Mouse (Mus musculus) embryonic facial prominence, embryonic 12.5 days (tissue): ENCODE data around the gene Epo. TPM values are rescaled to one million over a fixed set of nuclear protein-coding genes. Genes with fewer than 3 reads are reported as not detected.
A peak's percentile ranks its signal among the peaks of the same experiment; 100 is the strongest.

Source experiments
- ATAC-seq: fragments of 200-750 bp; cut with Nextera tagmentation; 2 replicates; pipeline ENCODE4 v1.8.0; 2017; ENCODE audit not compliant: insufficient number of reproducible peaks, insufficient read depth, low FRiP score, low TSS enrichment
- H3K27ac ChIP-seq: fragments of 300-500 bp; sonication (generic); 2 replicates; pipeline ENCODE4 v1.5.1; 2016; ENCODE audit warnings: mild to moderate bottlenecking
- H3K27me3 ChIP-seq: fragments of 300-500 bp; sonication (generic); 2 replicates; pipeline ENCODE4 v1.6.1; 2016; ENCODE audit warnings: mild to moderate bottlenecking, moderate library complexity
- H3K36me3 ChIP-seq: fragments of 300-500 bp; sonication (generic); 2 replicates; pipeline ENCODE4 v1.6.1; 2016; ENCODE audit warnings: mild to moderate bottlenecking
- H3K4me1 ChIP-seq: fragments of 300-500 bp; sonication (generic); 2 replicates; pipeline ENCODE4 v1.6.1; 2016
- H3K4me2 ChIP-seq: fragments of 300-500 bp; sonication (generic); replicated peaks from 2 replicates; pipeline ENCODE4 v1.6.1; 2016; ENCODE audit warnings: mild to moderate bottlenecking, moderate library complexity
- H3K4me3 ChIP-seq: fragments of 300-500 bp; sonication (generic); 2 replicates; pipeline ENCODE4 v1.5.1; 2016; ENCODE audit warnings: mild to moderate bottlenecking
- H3K9ac ChIP-seq: fragments of 300-500 bp; sonication (generic); 2 replicates; pipeline ENCODE4 v1.6.1; 2016; ENCODE audit warnings: mild to moderate bottlenecking, moderate library complexity
- H3K9me3 ChIP-seq: fragments of 300-500 bp; sonication (generic); 2 replicates; pipeline ENCODE4 v1.6.1; 2016; ENCODE audit warnings: mild to moderate bottlenecking, moderate library complexity
- WGBS: fragments of 180-500 bp; shearing (Covaris S2); methylation state at CpG from one replicate; pipeline ENCODE4 v1.1.7; 2016; 5-methylcytosine and 5-hydroxymethylcytosine counted together
- polyA plus RNA-seq: library from polyadenylated mRNA; unstranded; fragments of >200 nt; fragmentation: Nextera tagmentation; extraction: Ambion mirVana; gene quantifications from 2 replicates; pipeline ENCODE4 v1.2.1, GENCODE M21; 2016

The Epo gene
- polyA plus RNA-seq, 1 experiment from 2014 or later, result 0.47 TPM

DNA sequence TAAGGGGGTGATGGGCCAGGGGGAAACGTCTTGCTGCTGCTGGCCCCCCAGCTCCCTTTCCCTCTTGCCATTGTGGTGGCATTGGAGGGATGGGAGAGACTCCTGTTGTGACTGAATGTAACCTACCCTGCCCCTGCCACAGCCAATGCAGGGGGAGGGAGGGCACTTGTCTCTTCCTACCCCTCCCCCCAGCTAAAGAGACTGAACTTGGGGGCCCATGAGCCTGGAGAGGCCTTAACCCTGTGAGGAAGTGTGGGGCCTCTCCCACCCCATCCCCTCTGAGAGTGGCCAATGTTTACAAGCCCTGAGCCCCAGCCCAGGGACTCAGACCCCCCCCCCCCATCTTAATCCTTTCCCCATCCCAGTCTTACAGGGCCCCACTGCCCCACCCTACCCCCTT, 5.6 kb downstream of the Epo start:
- H3K4me1 ChIP-seq, result peaks cover 12% of the 10 kb centered on the region
- no peak for ATAC-seq
- H3K27me3 ChIP-seq, result no peaks in the 10 kb centered on the region
- H3K9ac ChIP-seq, result no peak overlapping the region
- no peak overlapping the region for H3K4me2 ChIP-seq
- no peak overlapping the region for H3K27ac ChIP-seq
- H3K36me3 ChIP-seq, result peaks cover 76% of the 10 kb centered on the region
- no peaks in the 10 kb centered on the region for H3K9me3 ChIP-seq
- H3K4me3 ChIP-seq, result no peak overlapping the region
- 65% methylated on average over 1 of the region's 1 CpGs for WGBS

DNA sequence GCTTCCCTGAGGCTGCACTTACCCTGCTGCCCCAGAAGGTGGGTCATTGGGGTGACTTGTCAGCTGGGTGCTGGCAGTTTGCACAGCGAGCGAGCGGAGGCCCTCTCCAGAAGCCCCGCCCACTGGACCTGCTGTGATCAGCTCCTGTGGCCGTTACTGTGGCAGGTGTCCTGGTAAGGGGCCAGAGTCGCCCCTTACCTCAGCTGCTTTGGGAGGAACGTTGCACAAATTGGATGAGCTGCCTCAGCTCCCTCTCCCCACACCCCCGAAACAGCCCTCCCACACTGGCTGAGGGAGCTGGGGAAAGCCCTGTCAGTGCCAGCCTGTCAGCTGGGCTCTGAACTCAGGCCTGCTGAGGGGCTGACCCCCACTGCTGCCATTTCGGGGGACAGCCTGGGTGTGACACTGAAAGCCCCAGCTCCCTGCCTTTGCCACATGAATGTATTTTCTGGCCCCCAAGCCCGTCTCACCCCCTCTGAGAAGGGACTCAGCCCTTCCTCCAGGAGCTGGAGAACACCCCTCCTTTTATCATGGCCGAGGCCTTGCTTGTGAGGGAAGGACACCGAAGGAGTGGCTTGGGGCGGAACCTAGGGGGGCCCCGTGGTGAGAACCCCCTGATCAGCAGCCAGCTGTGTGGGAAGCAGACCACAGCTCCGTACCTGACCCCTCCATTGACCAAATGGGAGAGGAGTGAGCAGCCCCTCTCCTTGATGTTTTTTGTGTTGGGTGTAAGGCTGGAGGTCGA, 6.7 kb downstream of the Epo start:
- Histone ChIP-seq H3K4me3 (no peak overlapping the region), H3K9me3 (no peaks in the 10 kb centered on the region), H3K4me2 (no peak overlapping the region), H3K4me1 (peaks cover 12% of the 10 kb centered on the region), H3K9ac (no peak overlapping the region), H3K27ac (no peak overlapping the region), H3K36me3 (peaks cover 87% of the 10 kb centered on the region), H3K27me3 (no peaks in the 10 kb centered on the region)
- 63% methylated on average over 16 of the region's 16 CpGs for WGBS
- ATAC-seq, result no peak

DNA sequence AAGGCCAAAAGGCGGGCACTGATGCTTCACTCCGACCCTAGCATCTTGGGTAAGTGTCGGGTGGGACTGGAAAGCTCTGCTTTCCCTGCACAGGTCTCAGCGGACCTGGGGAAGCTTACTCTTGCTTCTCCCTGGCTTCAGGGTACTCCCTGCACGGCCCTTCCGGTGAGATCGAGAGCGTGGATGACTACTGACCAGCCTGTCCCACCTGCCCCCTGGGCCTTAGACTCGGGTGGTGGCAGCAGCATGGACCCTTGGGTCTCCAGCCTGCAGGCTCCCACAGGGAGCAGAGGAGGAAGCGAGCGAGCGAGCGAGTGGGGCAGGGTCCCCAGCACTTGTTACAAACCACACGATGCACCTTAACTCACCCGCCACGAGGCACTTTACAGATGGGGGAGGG, 7.5 kb downstream of the Epo start:
- WGBS, result 78% methylated on average over 16 of the region's 16 CpGs
- ATAC-seq, result no peak
- peak overlapping the region; percentile 37 for H3K27ac ChIP-seq

DNA sequence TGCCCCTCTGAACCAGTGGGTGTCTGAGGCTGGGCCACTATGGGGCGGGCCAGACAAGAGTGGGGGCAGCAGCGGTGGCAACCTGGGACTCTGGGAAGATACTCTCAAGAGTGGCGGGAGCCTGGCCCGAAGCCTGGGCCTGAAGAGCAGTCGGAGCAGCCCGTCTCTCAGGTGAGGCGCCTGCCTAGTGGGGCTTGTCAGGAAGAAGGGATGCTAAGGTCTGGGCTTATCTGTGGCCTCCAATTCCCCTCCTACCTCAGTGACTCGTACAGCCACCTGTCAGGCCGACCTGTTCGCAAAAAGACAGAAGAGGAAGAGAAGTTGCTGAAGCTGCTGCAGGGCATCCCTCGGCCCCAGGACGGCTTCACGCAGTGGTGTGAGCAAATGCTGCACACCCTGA, 8.4 kb downstream of the Epo start:
- Histone ChIP-seq H3K4me1 (peaks cover 2% of the 10 kb centered on the region), H3K4me2 (no peak overlapping the region), H3K4me3 (no peak overlapping the region), H3K36me3 (peaks cover 98% of the 10 kb centered on the region), H3K9ac (no peak overlapping the region), H3K27me3 (no peaks in the 10 kb centered on the region), H3K27ac (peak overlapping the region; percentile 37; the same call in 1 of the 2 replicates), H3K9me3 (no peaks in the 10 kb centered on the region)
- WGBS, result 84% methylated on average over 13 of the region's 13 CpGs
- ATAC-seq, result no peak

More for the DNA sequence above, 7.5 kb downstream of the Epo start:
- Histone ChIP-seq H3K9ac (no peak overlapping the region), H3K36me3 (peaks cover 95% of the 10 kb centered on the region), H3K4me2 (no peak overlapping the region), H3K27me3 (no peaks in the 10 kb centered on the region), H3K4me1 (peaks cover 10% of the 10 kb centered on the region), H3K4me3 (no peak overlapping the region), H3K9me3 (no peaks in the 10 kb centered on the region)

DNA sequence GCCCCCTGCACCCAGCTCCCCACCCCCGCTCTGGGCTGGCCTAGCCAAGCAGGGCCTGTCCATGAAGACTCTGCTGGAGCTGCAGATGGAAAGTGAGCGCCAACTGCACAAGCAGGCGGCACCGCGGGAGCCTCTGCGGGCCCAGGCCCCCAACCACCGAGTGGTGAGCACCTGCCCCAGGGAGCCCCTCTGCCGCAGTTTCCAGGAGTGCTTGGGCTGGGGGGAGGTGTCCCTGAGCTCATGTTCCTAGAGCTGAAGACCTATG, 8.9 kb downstream of the Epo start:
- Histone ChIP-seq H3K9ac (no peak overlapping the region), H3K4me2 (no peak overlapping the region), H3K4me1 (no peaks in the 10 kb centered on the region), H3K36me3 (peaks cover 98% of the 10 kb centered on the region), H3K27me3 (no peaks in the 10 kb centered on the region), H3K27ac (no peak overlapping the region), H3K9me3 (no peaks in the 10 kb centered on the region), H3K4me3 (no peak overlapping the region)
- 94% methylated on average over 7 of the region's 8 CpGs for WGBS
- ATAC-seq, result no peak

DNA sequence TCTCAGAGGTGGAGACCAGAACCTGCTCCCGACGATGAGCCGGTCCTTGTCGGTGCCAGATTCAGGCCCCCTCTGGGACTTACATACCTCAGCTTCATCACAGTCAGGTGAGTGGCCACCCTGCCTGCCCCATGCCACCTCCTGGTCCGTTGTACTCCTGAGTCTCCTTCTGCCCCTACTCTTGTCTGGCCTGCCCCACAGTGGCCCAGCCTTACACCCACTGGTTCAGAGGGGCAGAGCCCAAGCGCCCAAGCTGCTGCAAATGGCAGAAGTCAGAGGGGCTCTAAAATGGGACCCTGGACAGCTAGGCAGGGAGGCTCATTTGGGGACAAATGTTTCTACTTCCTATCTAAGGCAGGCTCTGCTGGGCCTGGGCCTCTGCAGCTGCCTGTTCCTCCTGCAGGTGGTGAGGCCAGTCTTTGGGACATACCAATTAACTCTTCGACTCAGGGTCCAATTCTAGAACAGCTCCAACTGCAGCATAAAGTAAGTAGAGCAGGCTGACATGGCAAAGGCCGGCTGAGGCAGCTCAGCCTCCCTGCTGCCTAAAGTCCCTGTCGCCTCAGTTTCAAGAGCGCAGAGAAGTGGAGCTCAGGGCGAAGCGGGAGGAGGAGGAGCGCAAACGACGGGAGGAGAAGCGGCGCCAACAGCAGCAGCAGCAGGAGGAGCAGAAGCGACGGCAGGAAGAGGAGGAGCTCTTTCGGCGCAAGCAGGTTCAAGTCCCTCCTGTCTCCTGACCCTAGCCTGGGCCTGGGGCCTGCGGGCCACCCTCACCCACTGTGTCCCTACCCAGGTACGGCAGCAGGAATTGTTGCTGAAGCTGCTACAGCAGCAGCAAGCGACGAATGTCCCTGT, 9.4 kb downstream of the Epo start:
- peaks cover 98% of the 10 kb centered on the region for H3K36me3 ChIP-seq
- no peaks in the 10 kb centered on the region for H3K4me1 ChIP-seq
- H3K4me2 ChIP-seq, result no peak overlapping the region
- no peak overlapping the region for H3K27ac ChIP-seq
- ATAC-seq, result no peak
- no peak overlapping the region for H3K9ac ChIP-seq
- no peak overlapping the region for H3K4me3 ChIP-seq
- WGBS, result 87% methylated on average over 25 of the region's 25 CpGs
- H3K9me3 ChIP-seq, result no peaks in the 10 kb centered on the region
- no peaks in the 10 kb centered on the region for H3K27me3 ChIP-seq

DNA sequence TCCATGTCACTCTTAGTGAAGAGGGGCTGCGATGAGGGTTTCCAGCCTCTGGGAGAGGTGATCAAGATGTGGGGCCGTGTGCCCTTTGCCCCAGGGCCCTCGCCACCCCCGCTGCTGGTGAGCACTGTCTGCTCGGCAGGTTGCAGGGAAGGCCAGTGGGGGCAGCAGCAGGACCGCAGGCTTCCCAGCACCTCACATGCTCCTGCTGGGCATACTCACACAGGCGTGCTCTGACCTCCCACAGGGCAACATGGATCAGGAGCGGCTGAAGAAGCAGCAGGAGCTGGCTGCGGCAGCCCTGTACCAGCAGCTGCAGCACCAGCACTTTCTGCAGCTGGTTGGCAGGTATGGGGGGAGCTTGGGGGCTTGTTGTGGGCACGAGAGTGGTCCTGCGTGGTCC, 10.3 kb downstream of the Epo start:
- H3K27ac ChIP-seq, result no peak overlapping the region
- H3K4me1 ChIP-seq, result no peaks in the 10 kb centered on the region
- H3K36me3 ChIP-seq, result peaks cover 96% of the 10 kb centered on the region
- no peak overlapping the region for H3K4me3 ChIP-seq
- no peaks in the 10 kb centered on the region for H3K27me3 ChIP-seq
- H3K9me3 ChIP-seq, result no peaks in the 10 kb centered on the region
- no peak overlapping the region for H3K4me2 ChIP-seq
- no peak overlapping the region for H3K9ac ChIP-seq
- ATAC-seq, result no peak
- WGBS, result 73% methylated on average over 11 of the region's 11 CpGs

DNA sequence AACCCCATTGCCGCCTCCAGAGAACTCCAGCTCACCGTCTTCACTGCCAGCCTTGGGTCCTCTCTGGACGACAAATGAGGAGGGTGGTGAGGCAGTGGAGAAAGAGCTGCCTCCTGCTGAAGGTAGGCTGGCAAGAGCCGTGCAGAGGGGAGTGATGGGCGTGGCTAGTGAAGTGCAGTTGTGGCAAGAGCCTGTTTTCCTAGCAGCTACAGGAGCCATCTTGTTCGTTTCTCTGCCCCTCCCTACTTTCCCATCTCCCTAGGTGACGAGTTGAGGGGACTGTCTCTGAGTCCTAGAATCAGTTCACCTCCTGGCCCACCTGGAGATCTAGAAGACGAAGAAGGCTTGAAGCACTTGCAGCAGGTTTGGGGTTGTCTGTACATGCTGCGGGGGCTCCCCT, 11.2 kb downstream of the Epo start:
- no peak overlapping the region for H3K4me3 ChIP-seq
- 78% methylated on average over 9 of the region's 9 CpGs for WGBS
- peaks cover 95% of the 10 kb centered on the region for H3K36me3 ChIP-seq
- no peak overlapping the region for H3K4me2 ChIP-seq
- no peaks in the 10 kb centered on the region for H3K4me1 ChIP-seq
- no peaks in the 10 kb centered on the region for H3K9me3 ChIP-seq
- H3K27ac ChIP-seq, result no peak overlapping the region
- H3K27me3 ChIP-seq, result no peaks in the 10 kb centered on the region
- no peak for ATAC-seq
- H3K9ac ChIP-seq, result no peak overlapping the region

DNA sequence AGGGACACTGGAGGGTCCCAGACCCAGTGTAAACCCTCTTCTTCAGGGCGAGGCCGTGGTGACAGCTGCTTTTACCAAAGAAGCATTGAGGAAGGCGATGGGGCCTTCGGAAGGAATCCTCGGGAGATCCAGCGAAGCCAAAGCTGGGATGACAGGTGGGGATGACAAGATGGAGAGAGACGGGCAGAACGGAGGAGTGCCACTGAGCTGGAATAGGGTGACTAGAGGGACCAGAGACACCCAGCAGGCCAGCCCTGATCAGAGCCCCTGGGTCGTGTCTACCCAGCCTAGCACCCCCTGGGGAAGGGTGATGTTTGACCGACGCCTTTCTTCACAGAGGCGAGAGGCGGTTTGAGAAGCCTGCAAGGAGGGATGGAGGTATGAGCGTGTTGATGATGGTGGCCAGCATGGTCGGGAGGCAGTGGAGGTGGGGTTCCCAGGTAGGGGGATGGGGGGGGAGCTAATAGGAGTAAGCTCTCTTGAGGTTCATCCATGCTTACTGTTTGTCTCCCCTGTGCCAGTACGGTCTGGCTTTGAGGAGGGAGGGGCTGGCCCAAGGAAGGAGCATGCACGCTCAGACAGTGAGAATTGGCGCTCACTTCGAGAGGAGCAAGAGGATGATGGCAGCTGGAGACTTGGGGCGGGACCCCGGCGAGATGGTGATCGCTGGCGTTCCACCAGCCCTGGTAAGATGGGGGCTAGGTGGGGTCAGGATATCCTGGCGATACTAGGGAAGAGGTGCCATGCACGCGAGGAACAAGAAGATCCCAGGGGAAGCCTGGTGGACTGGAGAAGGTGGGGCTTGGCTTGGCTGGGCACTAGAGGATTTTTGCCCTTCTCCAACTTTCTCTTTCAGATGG, 13.1 kb downstream of the Epo start:
- peaks cover 6% of the 10 kb centered on the region; the same call in 1 of the 2 replicates for H3K4me1 ChIP-seq
- H3K27me3 ChIP-seq, result no peaks in the 10 kb centered on the region
- no peak overlapping the region for H3K9ac ChIP-seq
- H3K4me2 ChIP-seq, result no peak overlapping the region
- 90% methylated on average over 27 of the region's 27 CpGs for WGBS
- ATAC-seq, result no peak
- no peak overlapping the region for H3K27ac ChIP-seq
- no peaks in the 10 kb centered on the region for H3K9me3 ChIP-seq
- H3K4me3 ChIP-seq, result no peak overlapping the region
- H3K36me3 ChIP-seq, result peaks cover 77% of the 10 kb centered on the region

DNA sequence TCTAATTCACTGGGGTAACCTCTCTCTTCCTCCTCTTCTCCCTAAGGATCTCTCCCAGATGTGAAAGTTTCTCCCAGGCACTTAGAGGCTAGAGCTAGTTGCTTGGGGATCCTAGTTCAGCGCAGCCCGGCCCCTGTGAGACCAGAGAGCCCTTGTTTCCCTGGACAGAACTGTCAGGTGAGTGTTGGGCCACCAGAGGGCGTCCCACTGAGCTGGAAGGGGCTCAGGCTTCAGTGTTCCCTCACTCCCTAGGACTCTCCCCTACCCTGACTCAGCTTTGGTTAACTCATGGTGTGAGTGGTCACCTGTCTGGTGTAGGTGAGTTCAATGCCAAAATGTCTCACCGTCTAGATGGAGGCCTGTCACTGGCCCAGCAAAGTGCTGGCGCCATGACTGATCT, 14.6 kb downstream of the Epo start, which contains the start of gene Gigyf1:
Gene Gigyf1, plus strand, starts transcription at position 113 of the 400 bp plus-strand sequence.
- WGBS, result 73% methylated on average over 5 of the region's 5 CpGs
- H3K4me1 ChIP-seq, result peaks cover 19% of the 10 kb centered on the region; the same call in 1 of the 2 replicates

DNA sequence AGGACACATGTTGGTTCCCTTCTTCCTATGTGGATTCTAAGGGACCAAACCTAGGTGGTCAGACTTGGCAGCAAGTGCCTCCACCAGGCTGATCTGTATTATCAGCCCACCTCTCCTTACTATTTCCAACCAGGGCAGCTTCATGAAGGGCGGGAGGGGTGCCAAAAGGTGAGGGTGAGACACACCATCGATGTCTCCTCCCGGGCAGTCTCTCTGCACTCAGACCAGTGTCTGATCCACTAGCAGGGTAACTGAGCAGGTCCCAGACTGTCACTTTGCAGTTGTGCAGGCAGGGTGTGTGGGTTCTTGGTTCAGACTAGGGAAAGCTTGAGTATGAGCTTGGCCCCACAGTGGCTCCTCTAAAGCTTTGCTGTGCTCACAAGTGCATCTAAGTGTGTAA, 18.2 kb downstream of the Epo start:
- H3K9ac ChIP-seq, result peak overlapping the region; percentile 42; the same call in 1 of the 2 replicates
- peaks cover 43% of the 10 kb centered on the region for H3K4me1 ChIP-seq
- no peaks in the 10 kb centered on the region for H3K9me3 ChIP-seq
- H3K27me3 ChIP-seq, result no peaks in the 10 kb centered on the region
- 92% methylated on average over 3 of the region's 3 CpGs for WGBS
- peaks cover 33% of the 10 kb centered on the region for H3K36me3 ChIP-seq
- H3K4me3 ChIP-seq, result no peak overlapping the region
- no peak for ATAC-seq
- 0 out of 2 replicates have a peak overlapping the region, but pooled peaks have one; percentile 11 for H3K27ac ChIP-seq
- H3K4me2 ChIP-seq, result no peak overlapping the region

More for the DNA sequence above, 14.6 kb downstream of the Epo start, which contains the start of gene Gigyf1:
- no peaks in the 10 kb centered on the region for H3K27me3 ChIP-seq
- H3K4me2 ChIP-seq, result no peak within 1 kb of the TSS
- peaks cover 70% of the 10 kb centered on the region for H3K36me3 ChIP-seq
- H3K9me3 ChIP-seq, result no peaks in the 10 kb centered on the region
- no peak within 1 kb of the TSS for H3K27ac ChIP-seq
- H3K4me3 ChIP-seq, result no peak within 1 kb of the TSS
- no peak within 1 kb of the TSS for H3K9ac ChIP-seq
- no peak for ATAC-seq
